Comparison of ENCODE assay signal across 8 mouse cellular contexts in genomic region chr6:99096105-99096775, GRCm38 (mm10).
DNase-seq lines count a peak whose midpoint lies in the region; ATAC-seq and TF ChIP-seq lines count a peak whose summit lies in the region.

No protein-coding gene starts in this region.

- H3K27me3 ChIP-seq in heart, embryonic 10.5 days (ENCODE audit: insufficient read depth, poor library complexity, severe bottlenecking), result no peaks in the 10 kb centered on the region
- H3K27me3 ChIP-seq in kidney, adult 2 months (replicated peaks; ENCODE audit: control insufficient read depth, insufficient read depth, low read length), result no peaks in the 10 kb centered on the region
- peaks cover 4% of the 10 kb centered on the region; the same call in 1 of the 2 replicates for H3K27me3 ChIP-seq in neural tube, embryonic 15.5 days (replicated peaks)

- H3K4me2 ChIP-seq in neural tube, embryonic 15.5 days, result peak overlapping the region; percentile 46

- TF ChIP-seq POLR2A in kidney, adult 2 months (IDR thresholded peaks at IDR 0.05; ENCODE audit: low read depth, low read length), result no peak
- TF ChIP-seq POLR2A in lung, adult 2 months (IDR thresholded peaks at IDR 0.05; ENCODE audit: borderline replicate concordance, extremely low read depth, low read depth, low read length), result peak; percentile 46; the same call in 1 of the 2 replicates

- H3K36me3 ChIP-seq in heart, embryonic 10.5 days, result no peaks in the 10 kb centered on the region
- no peaks in the 10 kb centered on the region for H3K36me3 ChIP-seq in kidney, adult 2 months (ENCODE audit: control insufficient read depth, insufficient read depth, low read length)
- H3K36me3 ChIP-seq in neural tube, embryonic 15.5 days, result no peaks in the 10 kb centered on the region

- no peak for ATAC-seq in neural tube, embryonic 15.5 days (ENCODE audit: low FRiP score)

- intact Hi-C loops in left cerebral cortex, adult 2 months (cut with DNase I), result no loop called here
- intact Hi-C loops in left cerebral cortex, postnatal 36 days (cut with DNase I), result no loop called here

- peak overlapping the region; percentile 66 for H3K27ac ChIP-seq in left cerebral cortex, adult 2 months
- peak overlapping the region; percentile 94 for H3K27ac ChIP-seq in heart, embryonic 10.5 days
- H3K27ac ChIP-seq in kidney, adult 2 months (ENCODE audit: insufficient read depth, low read depth, low read length), result peak overlapping the region; percentile 4; the same call in 1 of the 2 replicates
- H3K27ac ChIP-seq in neural tube, embryonic 15.5 days (replicated peaks), result no peak overlapping the region

- no peak overlapping the region for H3K9ac ChIP-seq in neural tube, embryonic 15.5 days (replicated peaks)

- WGBS in heart, embryonic 10.5 days, result 13% methylated on average over 12 of the region's 12 CpGs
- WGBS in kidney, adult 2 months, result 16% methylated on average over 12 of the region's 12 CpGs
- WGBS in lung, adult 2 months, result 9% methylated on average over 12 of the region's 12 CpGs
- 38% methylated on average over 12 of the region's 12 CpGs for WGBS in neural tube, embryonic 15.5 days

- no peaks in the 10 kb centered on the region for H3K9me3 ChIP-seq in heart, embryonic 10.5 days
- H3K9me3 ChIP-seq in neural tube, embryonic 15.5 days (replicated peaks), result no peaks in the 10 kb centered on the region

- peak overlapping the region; percentile 38 for H3K4me3 ChIP-seq in left cerebral cortex, adult 2 months
- H3K4me3 ChIP-seq in heart, embryonic 10.5 days, result peak overlapping the region; percentile 50
- H3K4me3 ChIP-seq in kidney, adult 2 months (ENCODE audit: insufficient read depth, low read depth, low read length), result peak overlapping the region; percentile 38
- peak overlapping the region; percentile 89 for H3K4me3 ChIP-seq in lung, adult 2 months (replicated peaks; ENCODE audit: extremely low read depth, low read depth, low read length)
- H3K4me3 ChIP-seq in neural tube, embryonic 15.5 days (replicated peaks), result peak overlapping the region; percentile 12; the same call in 1 of the 2 replicates

- peak in 1 of 2 experiments; percentile 18 for DNase-seq in left cerebral cortex, adult 2 months (ENCODE audit: extremely low spot score in 1 of 2, low spot score in 2 of 2)
- DNase-seq in left cerebral cortex, postnatal 36 days (ENCODE audit: low spot score in 2 of 2), result no peak
- peak; percentile 35 for DNase-seq in c-Kit-positive CD71-positive TER-119-positive erythroid progenitor cells, embryonic 14.5 days (ENCODE audit: low spot score)
- DNase-seq in heart, embryonic 10.5 days (ENCODE audit: low spot score), result no peak
- peak; percentile 53 for DNase-seq in kidney, adult 2 months
- DNase-seq in lung, adult 2 months, result peak; percentile 75
- DNase-seq in thymus, postnatal 4 days, result peak; percentile 76

- peaks cover 87% of the 10 kb centered on the region for H3K4me1 ChIP-seq in heart, embryonic 10.5 days
- H3K4me1 ChIP-seq in kidney, adult 2 months (ENCODE audit: control insufficient read depth, insufficient read depth, low read length), result peaks cover 3% of the 10 kb centered on the region
- H3K4me1 ChIP-seq in lung, adult 2 months (ENCODE audit: control insufficient read depth, insufficient read depth, low read length), result peaks cover 9% of the 10 kb centered on the region
- peaks cover 28% of the 10 kb centered on the region for H3K4me1 ChIP-seq in neural tube, embryonic 15.5 days

- no peak for TF ChIP-seq CTCF in left cerebral cortex, adult 2 months (IDR thresholded peaks at IDR 0.05)
- no peak for TF ChIP-seq CTCF in kidney, adult 2 months (conservative IDR thresholded peaks at IDR 0.05; ENCODE audit: insufficient read depth, insufficient read length, low read depth, low read length)
- TF ChIP-seq CTCF in lung, adult 2 months (IDR thresholded peaks at IDR 0.05; ENCODE audit: insufficient read depth, low read length), result no peak

Comparison
In these comparisons a context has a peak if more than half of its experiments do, and no peak if none do; other contexts are left out.
1. DNase-seq: peak in c-Kit-positive CD71-positive TER-119-positive erythroid progenitor cells, embryonic 14.5 days (single experiment), kidney, adult 2 months (single experiment), lung, adult 2 months (single experiment) and thymus, postnatal 4 days (single experiment); none in left cerebral cortex, postnatal 36 days (0 of 2) and heart, embryonic 10.5 days (single experiment).
2. H3K4me3 ChIP-seq: peak in every context shown above with its lines; median percentile 89 in lung, adult 2 months; 50 in heart, embryonic 10.5 days; 38 in left cerebral cortex, adult 2 months; 38 in kidney, adult 2 months; 12 in neural tube, embryonic 15.5 days.